Comparison of ENCODE assay signal across 20 mouse cellular contexts in genomic region chr15:62345893-62346292, GRCm38 (mm10).
DNase-seq lines count a peak whose midpoint lies in the region; ATAC-seq and TF ChIP-seq lines count a peak whose summit lies in the region.
"Had no signal": no experiment of that assay in that cellular context is flagged by ENCODE, and none has a peak within 500 bp of the region (broad histone marks: within the 10 kb centered on the region; RNA-seq: fewer than 3 reads in every experiment).

No protein-coding gene starts in this region.

- H3K4me3 ChIP-seq in kidney, embryonic 16.5 days (ENCODE audit: low read length), result no peak overlapping the region
- no peak overlapping the region for H3K4me3 ChIP-seq in intestine, embryonic 16.5 days (ENCODE audit: low read length)
- no peak overlapping the region for H3K4me3 ChIP-seq in liver, embryonic 16.5 days (ENCODE audit: low read depth, low read length)
- no peak overlapping the region for H3K4me3 ChIP-seq in thymus, adult 2 months (ENCODE audit: control insufficient read depth, insufficient read depth, low read length)
- H3K4me3 ChIP-seq: forebrain, embryonic 15.5 days; hindbrain, embryonic 15.5 days; limb, embryonic 15.5 days; megakaryocyte, embryonic 14.5 days; midbrain, embryonic 13.5 days had no signal

- no peaks in the 10 kb centered on the region for H3K4me1 ChIP-seq in kidney, embryonic 16.5 days (ENCODE audit: insufficient read depth, low read length)
- no peaks in the 10 kb centered on the region for H3K4me1 ChIP-seq in intestine, embryonic 16.5 days (ENCODE audit: control insufficient read depth, insufficient read depth, low read length)
- no peaks in the 10 kb centered on the region for H3K4me1 ChIP-seq in liver, embryonic 16.5 days (ENCODE audit: control insufficient read depth, low read depth, low read length)
- H3K4me1 ChIP-seq in thymus, adult 2 months (replicated peaks; ENCODE audit: control insufficient read depth, insufficient read depth, low read length), result no peaks in the 10 kb centered on the region
- H3K4me1 ChIP-seq: forebrain, embryonic 15.5 days; hindbrain, embryonic 15.5 days; limb, embryonic 15.5 days; megakaryocyte, embryonic 14.5 days; midbrain, embryonic 13.5 days had no signal

- TF ChIP-seq CTCF in thymus, adult 2 months (IDR thresholded peaks at IDR 0.05; ENCODE audit: borderline replicate concordance, control insufficient read depth, extremely low read depth, insufficient read depth, low read length, poor library complexity), result no peak

- peak; percentile 58 for DNase-seq in kidney, adult 9 months
- peak; percentile 10 for DNase-seq in R1 (ENCODE audit: low read depth, low spot score)
- no peak for DNase-seq in neural tube, embryonic 10.5 days (ENCODE audit: extremely low spot score, low spot score)
- no peak for DNase-seq in B cell, adult 2 months
- no peak for DNase-seq in thymus, adult 2 months
- DNase-seq: adrenal gland, postnatal 25 days; cerebellum, adult 9-10 months; gastrocnemius, postnatal 14 days; left cerebral cortex, postnatal 4 days; lung, postnatal 10 days; thymus, postnatal 4 days had no signal

- no peak for TF ChIP-seq POLR2A in thymus, adult 2 months (IDR thresholded peaks at IDR 0.05; ENCODE audit: control insufficient read depth, extremely low read depth, insufficient read depth, low read length, poor library complexity)

- H3K36me3 ChIP-seq in kidney, embryonic 16.5 days (ENCODE audit: insufficient read depth, low read length), result no peaks in the 10 kb centered on the region
- no peaks in the 10 kb centered on the region for H3K36me3 ChIP-seq in intestine, embryonic 16.5 days (ENCODE audit: control insufficient read depth, insufficient read depth, low read length)
- no peaks in the 10 kb centered on the region for H3K36me3 ChIP-seq in liver, embryonic 16.5 days (ENCODE audit: control insufficient read depth, insufficient read depth)
- H3K36me3 ChIP-seq in thymus, adult 2 months (ENCODE audit: control insufficient read depth, insufficient read depth, low read length), result no peaks in the 10 kb centered on the region
- H3K36me3 ChIP-seq: forebrain, embryonic 15.5 days; hindbrain, embryonic 15.5 days; limb, embryonic 15.5 days; midbrain, embryonic 13.5 days had no signal

- no peak overlapping the region for H3K27ac ChIP-seq in kidney, embryonic 16.5 days (ENCODE audit: low read length)
- no peak overlapping the region for H3K27ac ChIP-seq in intestine, embryonic 16.5 days (ENCODE audit: low read length)
- H3K27ac ChIP-seq in liver, embryonic 16.5 days (ENCODE audit: low read length), result peak overlapping the region; percentile 24; the same call in 1 of the 2 replicates
- H3K27ac ChIP-seq in thymus, adult 2 months (ENCODE audit: control insufficient read depth, insufficient read depth, low read length), result no peak overlapping the region
- H3K27ac ChIP-seq: forebrain, embryonic 15.5 days; hindbrain, embryonic 15.5 days; limb, embryonic 15.5 days; midbrain, embryonic 13.5 days had no signal

- no peaks in the 10 kb centered on the region for H3K27me3 ChIP-seq in kidney, embryonic 16.5 days (ENCODE audit: insufficient read depth, low read length)
- H3K27me3 ChIP-seq in intestine, embryonic 16.5 days (replicated peaks; ENCODE audit: control insufficient read depth, insufficient read depth, low read length), result no peaks in the 10 kb centered on the region
- no peaks in the 10 kb centered on the region for H3K27me3 ChIP-seq in liver, embryonic 16.5 days (ENCODE audit: control insufficient read depth, insufficient read depth, low read depth, low read length)
- H3K27me3 ChIP-seq in thymus, adult 2 months (ENCODE audit: control insufficient read depth, insufficient read depth, low read length), result no peaks in the 10 kb centered on the region
- H3K27me3 ChIP-seq: forebrain, embryonic 15.5 days; hindbrain, embryonic 15.5 days; limb, embryonic 15.5 days; midbrain, embryonic 13.5 days had no signal

- 79% methylated on average over 5 of the region's 5 CpGs for WGBS in kidney, embryonic 16.5 days
- WGBS in intestine, embryonic 16.5 days, result 79% methylated on average over 5 of the region's 5 CpGs
- 61% methylated on average over 5 of the region's 5 CpGs for WGBS in liver, embryonic 16.5 days (ENCODE audit: insufficient replicate concordance)
- 96% methylated on average over 5 of the region's 5 CpGs for WGBS in thymus, adult 2 months

- no peaks in the 10 kb centered on the region for H3K9me3 ChIP-seq in kidney, embryonic 16.5 days (ENCODE audit: low read length)
- no peaks in the 10 kb centered on the region for H3K9me3 ChIP-seq in intestine, embryonic 16.5 days (ENCODE audit: control insufficient read depth, low read length)
- H3K9me3 ChIP-seq in liver, embryonic 16.5 days (replicated peaks; ENCODE audit: control insufficient read depth, low read length), result no peaks in the 10 kb centered on the region
- H3K9me3 ChIP-seq: forebrain, embryonic 15.5 days; hindbrain, embryonic 15.5 days; limb, embryonic 15.5 days; megakaryocyte, embryonic 14.5 days; midbrain, embryonic 13.5 days had no signal

- H3K4me2 ChIP-seq in kidney, embryonic 16.5 days (replicated peaks; ENCODE audit: low read depth, low read length), result no peak overlapping the region
- no peak overlapping the region for H3K4me2 ChIP-seq in intestine, embryonic 16.5 days (ENCODE audit: low read depth, low read length)
- H3K4me2 ChIP-seq in liver, embryonic 16.5 days (ENCODE audit: low read depth, low read length), result no peak overlapping the region
- H3K4me2 ChIP-seq: forebrain, embryonic 15.5 days; heart, embryonic 11.5 days; hindbrain, embryonic 15.5 days; limb, embryonic 15.5 days; midbrain, embryonic 13.5 days had no signal

- ATAC-seq in kidney, embryonic 16.5 days (ENCODE audit: low FRiP score, low TSS enrichment), result no peak
- peak; percentile 28; the same call in 1 of the 2 replicates for ATAC-seq in intestine, embryonic 16.5 days
- peak; percentile 75 for ATAC-seq in liver, embryonic 16.5 days (ENCODE audit: low read depth)
- ATAC-seq: forebrain, embryonic 15.5 days; midbrain, embryonic 13.5 days had no signal

- H3K9ac ChIP-seq in kidney, embryonic 16.5 days (replicated peaks; ENCODE audit: low read length), result no peak overlapping the region
- H3K9ac ChIP-seq in intestine, embryonic 16.5 days (ENCODE audit: low read depth, low read length), result no peak overlapping the region
- H3K9ac ChIP-seq in liver, embryonic 16.5 days (ENCODE audit: low read depth, low read length), result no peak overlapping the region
- H3K9ac ChIP-seq: forebrain, embryonic 15.5 days; hindbrain, embryonic 15.5 days; limb, embryonic 15.5 days; midbrain, embryonic 13.5 days had no signal

Comparison
In these comparisons a context has a peak if more than half of its experiments do, and no peak if none do; other contexts are left out.
1. DNase-seq: peak in kidney, adult 9 months (single experiment) and R1 (single experiment); none in neural tube, embryonic 10.5 days (single experiment), B cell, adult 2 months (0 of 2) and thymus, adult 2 months (single experiment).